Mouse (Mus musculus) kidney, postnatal 36 days (tissue): ENCODE measurements at regions not wholly inside any gene's neighbourhood (a gene's known extent, or its start where the extent isn't known, plus 50 kb on each side); places are given as distances from the start of the nearest gene placed in this dataset.

Source experiments
- DNase-seq, 2 experiments: peaks; one replicate each; pipeline ENCODE4 v3.0.0; 2021 to 2022; ENCODE audit warnings: mixed read lengths in 2 of 2

- no peak for DNase-seq
Measured at GRCm38 (mm10) chr14:14596057-14596809, 105.8 kb upstream of the Slc4a7 start.

GRCm38 (mm10) chr14:14599586-14599985, 102.5 kb upstream of the Slc4a7 start:
- no peak for DNase-seq

- no peak for DNase-seq
Measured at GRCm38 (mm10) chr14:14599990-14600389, 102.1 kb upstream of the Slc4a7 start.

GRCm38 (mm10) chr14:14603439-14603838, 98.6 kb upstream of the Slc4a7 start:
- no peak for DNase-seq

GRCm38 (mm10) chr14:14607074-14607473, 95.0 kb upstream of the Slc4a7 start:
- DNase-seq: no peak

- DNase-seq: no peak
Measured at GRCm38 (mm10) chr14:14612245-14612644, 89.8 kb upstream of the Slc4a7 start.

GRCm38 (mm10) chr14:14620316-14620715, 81.8 kb upstream of the Slc4a7 start:
- no peak for DNase-seq

GRCm38 (mm10) chr14:14628673-14629072, 73.4 kb upstream of the Slc4a7 start:
- DNase-seq: no peak

- DNase-seq: no peak
Measured at GRCm38 (mm10) chr14:14631750-14632149, 70.3 kb upstream of the Slc4a7 start.

GRCm38 (mm10) chr14:14632471-14632870, 69.6 kb upstream of the Slc4a7 start:
- peak in 1 of 2 experiments; percentile 30 for DNase-seq

GRCm38 (mm10) chr14:14632951-14633931, 68.8 kb upstream of the Slc4a7 start:
- peak; percentile 39 to 44 for DNase-seq

GRCm38 (mm10) chr14:14634021-14634420, 68.1 kb upstream of the Slc4a7 start:
- no peak for DNase-seq

- DNase-seq: no peak
Measured at GRCm38 (mm10) chr14:14639102-14640015, 62.7 kb upstream of the Slc4a7 start.

- DNase-seq: no peak
Measured at GRCm38 (mm10) chr14:14640023-14640441, 62.0 kb upstream of the Slc4a7 start.

- DNase-seq: no peak
Measured at GRCm38 (mm10) chr14:14640557-14640956, 61.5 kb upstream of the Slc4a7 start.

- DNase-seq: no peak
Measured at GRCm38 (mm10) chr14:14643533-14643932, 58.5 kb upstream of the Slc4a7 start.

GRCm38 (mm10) chr14:14645084-14645483, 57.0 kb upstream of the Slc4a7 start:
- DNase-seq: no peak
